Mouse (Mus musculus) kidney, adult 11 months (tissue): ENCODE measurements at regions not wholly inside any gene's neighbourhood (a gene's known extent, or its start where the extent isn't known, plus 50 kb on each side); places are given as distances from the start of the nearest gene placed in this dataset.

ENCODE experiments used
- DNase-seq: peaks from one replicate; pipeline ENCODE4 v3.0.0; 2022

- DNase-seq: peak; percentile 15
Observed at GRCm38 (mm10) chr13:53783492-53783891, 272.0 kb downstream of the Drd1 start.

DNA sequence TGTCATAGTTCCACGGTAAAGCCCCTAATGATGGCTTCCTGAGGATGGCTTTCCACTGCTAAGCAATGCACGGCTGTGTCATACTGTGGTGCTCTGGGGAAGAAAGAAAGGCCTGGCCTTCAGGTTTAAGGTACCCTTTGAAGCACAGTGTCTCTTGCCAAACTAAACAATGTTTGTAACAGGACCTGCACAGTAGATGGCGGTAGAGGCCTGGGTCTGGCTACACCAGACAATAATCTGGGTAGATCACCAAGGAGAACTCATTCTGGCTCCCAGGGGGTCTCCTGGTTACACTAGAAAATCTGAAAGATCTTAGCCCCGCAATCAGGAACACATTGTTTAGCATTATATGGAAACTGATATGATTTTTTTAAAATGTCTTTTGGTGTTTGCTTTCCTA lies 276.4 kb downstream of the Drd1 start:
- no peak for DNase-seq

DNA sequence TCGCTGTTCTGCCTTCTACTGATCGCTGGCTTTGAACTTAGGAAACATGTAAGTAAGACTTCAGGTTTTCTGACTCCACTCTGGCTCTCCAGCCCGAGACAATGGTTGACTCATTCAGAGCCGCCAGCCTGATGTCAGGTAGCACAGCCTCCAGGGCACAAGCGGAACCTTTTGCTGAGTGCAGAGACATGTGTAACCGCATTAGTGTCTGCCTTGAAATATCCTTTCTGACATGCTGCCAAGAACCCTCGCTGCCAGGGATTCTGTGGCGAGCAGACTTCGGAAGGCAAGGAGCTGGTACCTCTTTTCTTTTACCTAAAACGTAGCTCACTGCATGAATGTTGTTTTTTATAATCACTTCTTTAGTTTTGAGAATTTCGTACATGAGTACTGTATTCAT lies 279.1 kb downstream of the Drd1 start:
- no peak for DNase-seq

GRCm38 (mm10) chr13:53775687-53776086 lies 279.8 kb downstream of the Drd1 start:
- DNase-seq: peak; percentile 11

GRCm38 (mm10) chr13:53764613-53765243 lies 290.8 kb downstream of the Drd1 start:
- DNase-seq: peak; percentile 25

DNA sequence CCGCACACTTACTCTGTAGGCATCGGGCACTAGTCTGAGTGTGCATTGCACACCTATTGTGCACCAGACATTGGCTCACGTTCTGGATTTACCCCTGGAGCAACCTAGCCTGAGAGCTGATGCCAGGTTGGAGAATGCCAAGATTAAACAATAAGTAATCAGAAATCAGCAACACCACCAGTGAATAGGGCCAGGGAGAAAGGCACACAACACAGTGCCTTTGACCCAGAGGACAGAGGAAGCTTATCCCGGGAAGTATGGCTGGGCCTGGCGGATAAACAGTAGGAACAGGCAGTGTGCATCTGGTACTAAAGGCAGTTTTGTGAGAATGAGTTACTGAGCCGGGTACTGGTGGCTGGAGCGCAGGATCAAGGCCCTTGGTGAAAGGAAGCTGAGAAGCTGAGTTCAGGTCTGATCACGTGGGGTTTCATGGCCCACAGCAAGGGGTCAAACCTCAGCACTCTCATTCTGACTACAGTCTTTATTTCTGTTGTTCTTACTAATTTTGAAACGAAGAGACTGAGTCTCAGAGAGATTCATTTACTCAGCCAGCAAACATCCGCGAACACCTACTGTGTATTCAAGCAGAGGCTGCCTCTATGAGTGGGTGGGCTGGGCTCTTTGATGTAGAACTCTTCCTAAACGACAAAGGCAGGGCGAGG lies 284.8 kb upstream of the Msx2 start:
- no peak for DNase-seq

DNA sequence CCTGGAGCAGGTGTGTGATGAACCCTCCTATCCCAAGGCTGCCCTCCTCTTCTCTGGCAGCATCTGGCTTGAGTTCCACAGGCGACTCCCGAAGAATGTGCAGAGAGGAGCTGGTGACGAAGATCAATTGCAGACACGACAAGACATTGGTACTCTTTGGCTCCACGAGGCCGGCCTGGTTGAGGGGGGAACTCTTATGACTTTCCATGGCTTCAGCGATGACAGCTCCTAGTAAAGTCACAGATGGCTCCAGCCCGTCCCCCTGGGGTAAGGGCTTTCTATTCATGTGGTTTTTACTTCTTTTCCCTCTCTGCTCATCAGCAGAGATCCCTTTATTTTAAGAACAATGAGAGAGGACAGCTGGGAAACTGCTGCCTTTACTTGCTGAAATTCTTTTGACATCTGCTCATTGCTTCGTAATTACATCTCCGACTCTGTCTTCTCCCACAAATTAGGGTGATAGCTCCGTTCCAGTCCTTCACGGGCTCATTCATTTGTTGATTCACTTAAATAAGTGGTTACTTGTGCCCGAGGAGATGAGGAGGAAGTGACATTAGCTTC lies 284.2 kb upstream of the Msx2 start:
- no peak for DNase-seq

DNA sequence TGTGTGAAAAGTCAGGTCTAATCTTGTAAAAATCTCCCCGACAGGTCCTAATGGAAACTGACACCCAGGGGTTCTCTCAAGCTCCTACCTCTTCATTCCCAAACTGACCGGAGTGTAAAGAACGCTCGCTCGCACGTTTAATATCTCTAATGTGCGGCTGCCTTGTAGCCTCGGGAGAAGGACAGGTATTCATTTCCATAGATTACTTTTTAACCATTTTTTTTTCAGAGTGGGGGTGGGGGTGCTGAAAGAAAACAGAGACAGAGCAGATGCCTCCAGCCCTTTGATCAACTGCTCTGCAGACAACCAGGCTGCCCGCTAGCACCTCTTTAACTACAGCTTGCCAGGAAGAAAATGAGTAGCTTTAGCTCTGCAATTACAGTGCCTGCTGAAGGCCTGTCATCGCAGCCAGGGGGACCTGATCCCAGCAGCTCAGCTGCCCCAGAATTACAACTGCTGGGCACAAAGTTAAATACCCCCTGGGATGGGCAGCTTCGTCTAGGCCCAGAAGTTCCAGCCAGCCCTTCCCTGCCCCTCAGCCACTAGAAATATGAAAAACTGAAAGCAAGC lies 282.3 kb upstream of the Msx2 start:
- DNase-seq: no peak

DNA sequence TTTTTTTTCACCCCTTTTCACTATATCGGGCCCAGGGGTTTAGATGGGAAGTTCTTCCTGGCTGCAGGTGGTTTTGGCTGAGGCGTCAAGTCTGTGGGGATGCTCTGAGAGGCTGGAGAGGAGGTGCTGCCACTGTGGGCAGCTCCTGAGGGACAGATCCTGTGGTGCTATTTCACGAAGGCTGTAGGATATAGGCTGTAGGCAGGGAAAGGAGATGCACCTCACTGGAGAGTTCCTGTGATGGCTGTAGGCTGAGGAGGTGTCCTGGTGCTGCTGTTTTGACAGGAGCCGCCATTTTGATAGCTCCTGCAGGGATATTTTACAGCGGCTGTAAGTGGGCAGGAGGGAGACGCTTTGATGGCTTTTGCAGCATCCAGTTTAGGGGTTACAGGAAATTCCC lies 280.2 kb upstream of the Msx2 start:
- no peak for DNase-seq

DNA sequence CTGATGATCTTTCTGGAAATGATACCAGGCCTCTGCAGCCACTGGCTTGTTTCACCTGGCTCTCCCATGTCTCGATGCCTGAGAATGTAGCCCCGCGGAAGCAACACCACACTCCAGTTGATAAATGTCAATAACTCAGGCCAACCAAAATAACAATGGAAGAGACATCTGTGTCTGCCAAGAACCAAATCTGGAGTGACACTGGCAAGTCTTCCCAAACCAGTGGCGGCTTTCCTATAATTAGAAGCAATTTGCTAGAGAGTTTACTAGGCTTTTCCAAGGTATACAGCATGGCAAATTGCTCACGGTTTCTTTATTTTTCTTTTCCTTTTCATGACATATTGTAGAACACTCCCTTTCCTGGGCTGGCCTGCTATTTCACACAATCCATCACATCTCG lies 268.1 kb upstream of the Msx2 start:
- no peak for DNase-seq

DNA sequence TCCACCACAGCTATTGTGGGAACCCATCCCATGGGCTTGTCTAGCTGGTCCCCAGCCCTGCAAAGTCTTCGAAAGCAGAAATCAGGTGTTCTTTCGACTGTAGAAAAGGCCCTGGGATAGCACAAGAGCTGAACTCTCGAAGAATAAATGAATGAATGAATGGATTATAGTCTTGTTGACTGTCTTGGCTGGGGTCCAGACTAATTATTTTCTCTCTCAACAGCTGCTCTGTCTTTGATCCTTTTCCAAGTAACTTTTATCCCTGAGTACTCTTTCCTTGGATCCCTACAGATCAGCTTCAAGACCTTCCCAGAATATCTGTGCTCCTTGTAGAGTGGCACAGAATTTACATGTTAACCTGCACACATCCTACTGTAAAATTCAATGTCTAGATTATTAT lies 266.3 kb upstream of the Msx2 start:
- no peak for DNase-seq

DNA sequence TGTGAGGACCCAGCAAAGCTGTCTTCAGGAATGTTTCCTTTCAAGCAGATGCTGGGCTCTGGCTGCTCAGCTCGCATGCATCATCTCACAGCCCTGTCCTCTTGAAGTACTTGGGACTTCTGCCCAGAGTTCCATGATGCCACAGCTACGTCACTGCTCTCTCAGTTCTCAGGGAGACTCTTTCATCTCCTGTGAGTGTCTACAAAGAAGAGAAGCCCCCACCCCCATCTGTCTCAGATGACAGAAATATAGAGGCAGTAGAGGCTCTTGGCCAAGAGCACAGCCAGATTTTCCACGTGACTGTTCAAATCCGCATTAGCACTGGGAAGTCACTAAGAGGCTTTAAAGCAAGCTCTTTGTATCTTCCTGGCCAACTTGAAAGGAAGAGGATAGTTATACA lies 262.1 kb upstream of the Msx2 start:
- DNase-seq: no peak

- no peak for DNase-seq
Observed at GRCm38 (mm10) chr13:53730259-53730902, 257.5 kb upstream of the Msx2 start.

DNA sequence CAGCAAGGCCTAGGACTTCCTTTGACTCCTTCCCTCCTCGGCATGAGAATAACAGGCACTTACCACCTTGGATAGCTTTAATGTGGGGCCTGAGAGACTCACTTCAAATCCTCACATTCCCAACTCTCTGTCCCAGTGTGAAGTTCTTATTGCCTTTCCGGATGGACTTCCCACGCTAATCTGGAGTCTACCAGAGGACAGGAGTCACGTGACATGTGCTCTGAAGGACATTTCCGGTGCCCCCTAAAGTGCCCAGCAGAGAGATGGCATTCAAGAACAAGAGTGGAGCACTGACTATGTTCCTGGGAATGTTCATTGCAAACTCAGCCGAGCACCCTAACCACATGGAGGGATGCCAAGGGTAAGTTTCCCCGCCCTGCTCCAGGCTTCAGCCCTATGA lies 257.0 kb upstream of the Msx2 start:
- no peak for DNase-seq

GRCm38 (mm10) chr13:53726031-53726430 lies 253.2 kb upstream of the Msx2 start:
- no peak for DNase-seq

GRCm38 (mm10) chr13:53722881-53723280 lies 250.0 kb upstream of the Msx2 start:
- DNase-seq: no peak

GRCm38 (mm10) chr13:53721038-53721463 lies 248.2 kb upstream of the Msx2 start:
- no peak for DNase-seq

- no peak for DNase-seq
Observed at GRCm38 (mm10) chr13:53717582-53717981, 244.7 kb upstream of the Msx2 start.

GRCm38 (mm10) chr13:53717086-53717485 lies 244.2 kb upstream of the Msx2 start:
- DNase-seq: no peak

DNA sequence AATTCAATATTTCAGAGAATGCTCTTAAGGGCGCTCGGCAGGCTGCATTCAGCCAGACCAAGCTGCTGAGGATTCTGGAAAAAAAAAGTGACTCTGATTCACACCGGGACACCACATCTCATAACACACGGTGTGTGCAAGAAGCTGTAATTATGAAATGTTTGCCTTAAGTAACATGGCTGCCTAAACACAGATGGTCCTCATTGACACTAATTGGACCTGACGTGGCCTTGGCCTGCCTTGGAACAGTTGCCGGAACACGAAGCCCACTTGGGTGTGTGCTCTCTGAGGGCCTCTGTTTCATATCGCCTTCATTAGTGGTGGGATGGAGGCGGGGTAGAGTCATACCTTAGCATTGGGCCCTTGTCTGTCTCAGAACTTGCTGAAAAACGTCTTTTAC lies 236.2 kb upstream of the Msx2 start:
- DNase-seq: no peak

DNA sequence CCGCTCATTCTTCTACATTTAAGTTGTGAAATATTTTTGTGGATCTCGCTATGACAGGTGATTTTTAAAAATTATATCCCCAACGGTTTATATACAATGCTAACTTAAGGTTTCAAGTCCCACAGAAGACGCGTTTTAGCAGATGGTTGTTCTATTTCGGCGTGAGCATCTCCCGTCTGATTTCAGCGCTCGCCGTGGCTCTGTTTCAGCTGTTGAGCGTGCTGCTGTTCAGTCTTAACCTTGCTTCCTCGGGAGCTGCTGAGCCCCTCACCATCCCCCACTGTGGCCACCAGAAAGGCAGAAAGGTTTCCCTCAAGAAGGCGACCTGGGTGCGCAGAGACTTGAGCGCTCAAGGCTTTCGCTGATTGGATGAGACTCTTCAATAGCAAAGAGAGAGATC lies 234.7 kb upstream of the Msx2 start:
- DNase-seq: no peak

- DNase-seq: no peak
Observed at GRCm38 (mm10) chr13:53704104-53704503, 231.2 kb upstream of the Msx2 start.

- DNase-seq: no peak
Observed at GRCm38 (mm10) chr13:53700236-53700635, 227.4 kb upstream of the Msx2 start.

- DNase-seq: no peak
Observed at GRCm38 (mm10) chr13:53697954-53698353, 225.1 kb upstream of the Msx2 start.
